Mouse (Mus musculus) layer of hippocampus, adult 9-11 months (tissue): ENCODE data around the gene Dysf.

ENCODE experiments used
- DNase-seq: peaks from one replicate; pipeline ENCODE4 v3.0.0; 2022

Gene Dysf

GRCm38 (mm10) chr6:84243385-84243784 is 235.0 kb downstream of the Dysf start:
- no peak for DNase-seq

- no peak for DNase-seq
Observed at GRCm38 (mm10) chr6:84246101-84246760, 237.8 kb downstream of the Dysf start.

GRCm38 (mm10) chr6:84246979-84247378 is 238.6 kb downstream of the Dysf start:
- DNase-seq: no peak
